Mouse (Mus musculus): ENCODE results near the gene Gm10334. TPM values are rescaled to one million over a fixed set of nuclear protein-coding genes. Genes with fewer than 3 reads are reported as not detected.
"Not testable (repeated sequence)": the region's sequence is repeated elsewhere in the genome, so short reads cannot be mapped to it uniquely, and the experiment has no call there.

Gm10334 gene
- not detected in 2 replicates for polyA plus RNA-seq (2011; ENCODE audit: insufficient read depth, insufficient read length, low read depth, missing spikeins)

GRCm38 (mm10) chr6:41446045-41446444 is at the start of gene Gm10334:
Gene Gm10334 (minus strand): TSS chr6:41446145.
- not testable (repeated sequence) for H3K27me3 ChIP-seq (ENCODE audit: control insufficient read depth, insufficient read depth, low read length, poor library complexity, severe bottlenecking); H3K36me3 ChIP-seq (ENCODE audit: control insufficient read depth, insufficient read depth, low read length, poor library complexity, severe bottlenecking); H3K9ac ChIP-seq (ENCODE audit: low read depth, poor library complexity, severe bottlenecking); H3K27ac ChIP-seq (ENCODE audit: insufficient read depth, low read length); H3K4me3 ChIP-seq (ENCODE audit: low read depth, low read length); H3K9me3 ChIP-seq (replicated peaks; ENCODE audit: control insufficient read depth, insufficient read depth, low read length, poor library complexity, severe bottlenecking); H3K4me1 ChIP-seq (ENCODE audit: control insufficient read depth, insufficient read depth, low read length)

GRCm38 (mm10) chr6:41458632-41459031 is 12.7 kb upstream of the Gm10334 start, which contains the start of gene Prss1:
Gene Prss1 (plus strand): TSS chr6:41458932.
- not testable (repeated sequence) for H3K9ac ChIP-seq (ENCODE audit: low read depth, poor library complexity, severe bottlenecking); H3K9me3 ChIP-seq (replicated peaks; ENCODE audit: control insufficient read depth, insufficient read depth, low read length, poor library complexity, severe bottlenecking); H3K36me3 ChIP-seq (ENCODE audit: control insufficient read depth, insufficient read depth, low read length, poor library complexity, severe bottlenecking); H3K27ac ChIP-seq (ENCODE audit: insufficient read depth, low read length); H3K27me3 ChIP-seq (ENCODE audit: control insufficient read depth, insufficient read depth, low read length, poor library complexity, severe bottlenecking); H3K4me3 ChIP-seq (ENCODE audit: low read depth, low read length); H3K4me1 ChIP-seq (ENCODE audit: control insufficient read depth, insufficient read depth, low read length)

DNA sequence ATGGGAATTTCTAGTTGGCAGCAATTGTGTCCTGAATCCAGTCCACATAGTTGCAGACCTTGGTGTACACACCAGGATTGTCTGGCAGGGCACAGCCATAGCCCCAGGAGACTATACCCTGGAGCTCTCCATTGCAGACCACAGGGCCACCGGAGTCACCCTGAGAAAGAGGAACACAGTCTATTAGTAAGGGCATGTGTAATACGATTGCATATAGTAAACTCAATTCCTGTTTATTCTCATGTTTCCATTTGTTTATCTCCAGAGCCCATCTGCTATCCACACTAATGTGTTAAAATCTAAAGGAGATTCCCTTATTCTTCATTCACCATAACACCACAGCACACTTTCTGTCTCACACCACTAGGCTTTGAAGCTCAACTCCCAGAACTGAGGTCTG is 3.7 kb downstream of the Gm10334 start:
- H3K27ac ChIP-seq (ENCODE audit: insufficient read depth, low read length); H3K9me3 ChIP-seq (replicated peaks; ENCODE audit: control insufficient read depth, insufficient read depth, low read length, poor library complexity, severe bottlenecking); H3K4me3 ChIP-seq (ENCODE audit: low read depth, low read length): not testable (repeated sequence)

More for the DNA sequence above, 3.7 kb downstream of the Gm10334 start:
- H3K9ac ChIP-seq (ENCODE audit: low read depth, poor library complexity, severe bottlenecking); H3K4me1 ChIP-seq (ENCODE audit: control insufficient read depth, insufficient read depth, low read length); H3K36me3 ChIP-seq (ENCODE audit: control insufficient read depth, insufficient read depth, low read length, poor library complexity, severe bottlenecking); H3K27me3 ChIP-seq (ENCODE audit: control insufficient read depth, insufficient read depth, low read length, poor library complexity, severe bottlenecking): not testable (repeated sequence)

Other genes with a start within 250 kb of the Gm10334 start
- gene Try4, start 143.9 kb downstream of the Gm10334 start, polyA plus RNA-seq (2011; ENCODE audit: insufficient read depth, insufficient read length, low read depth, missing spikeins), result not detected in 2 replicates
- gene Try5, start 129.3 kb downstream of the Gm10334 start, polyA plus RNA-seq (2011; ENCODE audit: insufficient read depth, insufficient read length, low read depth, missing spikeins), result not detected in 2 replicates
- not detected in 2 replicates for gene Try10, start 92.0 kb downstream of the Gm10334 start, polyA plus RNA-seq (2011; ENCODE audit: insufficient read depth, insufficient read length, low read depth, missing spikeins)
- gene Prss3, start 68.5 kb downstream of the Gm10334 start, polyA plus RNA-seq (2011; ENCODE audit: insufficient read depth, insufficient read length, low read depth, missing spikeins), result not detected in 2 replicates
- gene Gm5771, start 53.8 kb downstream of the Gm10334 start, polyA plus RNA-seq (2011; ENCODE audit: insufficient read depth, insufficient read length, low read depth, missing spikeins), result not detected in 2 replicates
- not detected in 2 replicates for gene Prss1, start 12.8 kb upstream of the Gm10334 start, polyA plus RNA-seq (2011; ENCODE audit: insufficient read depth, insufficient read length, low read depth, missing spikeins)
- gene Prss2, start 75.6 kb upstream of the Gm10334 start, polyA plus RNA-seq (2011; ENCODE audit: insufficient read depth, insufficient read length, low read depth, missing spikeins), result not detected in 2 replicates
- 4.0 and 5.7 TPM in 2 replicates for gene Ephb6, start 159.3 kb upstream of the Gm10334 start, polyA plus RNA-seq (2011; ENCODE audit: insufficient read depth, insufficient read length, low read depth, missing spikeins)
- not detected in 2 replicates for gene Trpv6, start 190.3 kb upstream of the Gm10334 start, polyA plus RNA-seq (2011; ENCODE audit: insufficient read depth, insufficient read length, low read depth, missing spikeins)
- 0.18 TPM in 1 of 2 replicates, not detected in the other for gene Trpv5, start 234.6 kb upstream of the Gm10334 start, polyA plus RNA-seq (2011; ENCODE audit: insufficient read depth, insufficient read length, low read depth, missing spikeins)
- gene Llcfc1, start 238.3 kb upstream of the Gm10334 start, polyA plus RNA-seq (2011; ENCODE audit: insufficient read depth, insufficient read length, low read depth, missing spikeins), result not detected in 2 replicates

Measured in ES-Bruce4 (cell line).